Mouse (Mus musculus) spleen, adult 2 months (tissue): ENCODE measurements at regions not wholly inside any gene's neighbourhood (a gene's known extent, or its start where the extent isn't known, plus 50 kb on each side); places are given as distances from the start of the nearest gene placed in this dataset.

Experiments used
- CTCF ChIP-seq: fragments of 200-500 bp; IDR thresholded peaks from 2 replicates; pipeline ENCODE4 v1.5.1; 2011; ENCODE audit warnings: mild to moderate bottlenecking, inconsistent platforms; ENCODE audit not compliant: insufficient read depth, insufficient read length, insufficient replicate concordance; ENCODE audit errors: extremely low read depth
- POLR2A ChIP-seq: fragments of 200-500 bp; IDR thresholded peaks from 2 replicates; pipeline ENCODE4 v1.6.1; 2011; ENCODE audit warnings: low read depth, low read length, inconsistent platforms

GRCm38 (mm10) chr15:96135250-96135731 lies 152.0 kb upstream of the Arid2 start:
- TF ChIP-seq POLR2A (no peak), CTCF (no peak)
